Mouse (Mus musculus): ENCODE measurements around the gene Adra1d. TPM values are rescaled to one million over a fixed set of nuclear protein-coding genes. Genes with fewer than 3 reads are reported as not detected.

The Adra1d gene
- total RNA-seq, 1 experiment from 2014 or later = 19.2 TPM

GRCm38 (mm10) chr2:131539780-131540179 lies 22.3 kb downstream of the Adra1d start:
- no peak for DNase-seq

GRCm38 (mm10) chr2:131538341-131538740 lies 23.7 kb downstream of the Adra1d start:
- DNase-seq = peak; percentile 86

- DNase-seq = no peak
Observed at GRCm38 (mm10) chr2:131535168-131535567, 26.9 kb downstream of the Adra1d start.

- no peak for DNase-seq
Observed at GRCm38 (mm10) chr2:131531271-131531670, 30.8 kb downstream of the Adra1d start.

- DNase-seq = peak; percentile 54
Observed at GRCm38 (mm10) chr2:131530623-131531008, 31.5 kb downstream of the Adra1d start.

GRCm38 (mm10) chr2:131529898-131530622 lies 32.0 kb downstream of the Adra1d start:
- DNase-seq = peak; percentile 39

GRCm38 (mm10) chr2:131527061-131527460 lies 35.0 kb downstream of the Adra1d start:
- no peak for DNase-seq

- no peak for DNase-seq
Observed at GRCm38 (mm10) chr2:131520743-131521142, 41.3 kb downstream of the Adra1d start.

- no peak for DNase-seq
Observed at GRCm38 (mm10) chr2:131518790-131519189, 43.3 kb downstream of the Adra1d start.

GRCm38 (mm10) chr2:131517550-131517949 lies 44.5 kb downstream of the Adra1d start:
- DNase-seq = no peak

GRCm38 (mm10) chr2:131514055-131514621 lies 47.9 kb downstream of the Adra1d start:
- DNase-seq = no peak

GRCm38 (mm10) chr2:131513477-131513876 lies 48.6 kb downstream of the Adra1d start:
- DNase-seq = no peak

- no peak for DNase-seq
Observed at GRCm38 (mm10) chr2:131510531-131510930, 51.6 kb downstream of the Adra1d start.

- DNase-seq = peak; percentile 46
Observed at GRCm38 (mm10) chr2:131509671-131510313, 52.3 kb downstream of the Adra1d start.

- no peak for DNase-seq
Observed at GRCm38 (mm10) chr2:131508501-131508900, 53.6 kb downstream of the Adra1d start.

- DNase-seq = no peak
Observed at GRCm38 (mm10) chr2:131506358-131506757, 55.7 kb downstream of the Adra1d start.

- DNase-seq = no peak
Observed at GRCm38 (mm10) chr2:131505431-131505830, 56.7 kb downstream of the Adra1d start.

- DNase-seq = no peak
Observed at GRCm38 (mm10) chr2:131502561-131502960, 59.5 kb downstream of the Adra1d start.

- no peak for DNase-seq
Observed at GRCm38 (mm10) chr2:131501886-131502285, 60.2 kb downstream of the Adra1d start.

- no peak for DNase-seq
Observed at GRCm38 (mm10) chr2:131499290-131499845, 62.7 kb downstream of the Adra1d start.

GRCm38 (mm10) chr2:131498219-131498618 lies 63.9 kb downstream of the Adra1d start:
- DNase-seq = no peak

- no peak for DNase-seq
Observed at GRCm38 (mm10) chr2:131497224-131497856, 64.7 kb downstream of the Adra1d start.
